Mouse (Mus musculus): ENCODE measurements around the gene Spata7. TPM values are rescaled to one million over a fixed set of nuclear protein-coding genes. Genes with fewer than 3 reads are reported as not detected.

Spata7 gene
- total RNA-seq, 2 experiments from 2014 or later: 30.8 to 31.6 TPM

GRCm38 (mm10) chr12:98669864-98670263, 41.9 kb downstream of the Spata7 start:
- DNase-seq (ENCODE audit: low spot score in 2 of 2): no peak

GRCm38 (mm10) chr12:98670429-98670828, 42.5 kb downstream of the Spata7 start:
- no peak for DNase-seq (ENCODE audit: low spot score in 2 of 2)

GRCm38 (mm10) chr12:98673879-98674278, 45.9 kb downstream of the Spata7 start:
- DNase-seq (ENCODE audit: low spot score in 2 of 2): no peak

GRCm38 (mm10) chr12:98674627-98675143, 46.7 kb downstream of the Spata7 start:
- DNase-seq (ENCODE audit: low spot score in 2 of 2): peak; percentile 72 to 80

- DNase-seq (ENCODE audit: low spot score in 2 of 2): no peak
These were observed 48.9 kb downstream of the Spata7 start for GRCm38 (mm10) chr12:98676861-98677260.

GRCm38 (mm10) chr12:98677336-98677735, 49.4 kb downstream of the Spata7 start:
- DNase-seq (ENCODE audit: low spot score in 2 of 2): no peak

- DNase-seq (ENCODE audit: low spot score in 2 of 2): no peak
These were observed 51.9 kb downstream of the Spata7 start for GRCm38 (mm10) chr12:98679906-98680305.

GRCm38 (mm10) chr12:98682196-98682595, 54.2 kb downstream of the Spata7 start:
- DNase-seq (ENCODE audit: low spot score in 2 of 2): no peak

GRCm38 (mm10) chr12:98683171-98683570, 55.2 kb downstream of the Spata7 start:
- no peak for DNase-seq (ENCODE audit: low spot score in 2 of 2)

- no peak for DNase-seq (ENCODE audit: low spot score in 2 of 2)
These were observed 55.6 kb downstream of the Spata7 start for GRCm38 (mm10) chr12:98683574-98683973.

- no peak for DNase-seq (ENCODE audit: low spot score in 2 of 2)
These were observed 62.3 kb downstream of the Spata7 start for GRCm38 (mm10) chr12:98690230-98690629.

- DNase-seq (ENCODE audit: low spot score in 2 of 2): no peak
These were observed 69.2 kb downstream of the Spata7 start for GRCm38 (mm10) chr12:98697202-98697601.

- DNase-seq (ENCODE audit: low spot score in 2 of 2): no peak
These were observed 73.6 kb downstream of the Spata7 start for GRCm38 (mm10) chr12:98701564-98701963.

GRCm38 (mm10) chr12:98703554-98703953, 75.6 kb downstream of the Spata7 start:
- no peak for DNase-seq (ENCODE audit: low spot score in 2 of 2)

- DNase-seq (ENCODE audit: low spot score in 2 of 2): no peak
These were observed 76.0 kb downstream of the Spata7 start for GRCm38 (mm10) chr12:98703961-98704360.

- no peak for DNase-seq (ENCODE audit: low spot score in 2 of 2)
These were observed 84.9 kb downstream of the Spata7 start for GRCm38 (mm10) chr12:98712819-98713218.

GRCm38 (mm10) chr12:98713621-98714103, 85.7 kb downstream of the Spata7 start:
- DNase-seq (ENCODE audit: low spot score in 2 of 2): no peak

GRCm38 (mm10) chr12:98714757-98715156, 86.8 kb downstream of the Spata7 start:
- no peak for DNase-seq (ENCODE audit: low spot score in 2 of 2)

- no peak for DNase-seq (ENCODE audit: low spot score in 2 of 2)
These were observed 88.2 kb downstream of the Spata7 start for GRCm38 (mm10) chr12:98716142-98716541.

Data from left cerebral cortex, adult 18-20 months (tissue).